8 mouse cellular contexts compared by ENCODE assay signal in genomic region chrX:41912061-41912401, GRCm38 (mm10). TPM values are rescaled to one million over a fixed set of nuclear protein-coding genes. Genes with fewer than 3 reads are reported as not detected.
DNase-seq lines count a peak whose midpoint lies in the region; ATAC-seq and TF ChIP-seq lines count a peak whose summit lies in the region.

No protein-coding gene starts in this region.

- H3K4me3 ChIP-seq in kidney, embryonic 14.5 days (ENCODE audit: low read length) = peak overlapping the region; percentile 66
- H3K4me3 ChIP-seq in bone marrow macrophage, adult 2 months (ENCODE audit: insufficient read depth, low read length) = peak overlapping the region; percentile 31
- peak overlapping the region; percentile 58 for H3K4me3 ChIP-seq in hindbrain, embryonic 11.5 days (ENCODE audit: low read depth, low read length)
- H3K4me3 ChIP-seq in midbrain, embryonic 11.5 days (ENCODE audit: low read depth, low read length) = peak overlapping the region; percentile 59

- H3K4me1 ChIP-seq in kidney, embryonic 14.5 days (ENCODE audit: control insufficient read depth, insufficient read depth, low read length) = no peaks in the 10 kb centered on the region
- no peaks in the 10 kb centered on the region for H3K4me1 ChIP-seq in bone marrow macrophage, adult 2 months (ENCODE audit: control insufficient read depth, insufficient read depth, low read length)
- no peaks in the 10 kb centered on the region for H3K4me1 ChIP-seq in hindbrain, embryonic 11.5 days (replicated peaks; ENCODE audit: control insufficient read depth, insufficient read depth, low read length)
- H3K4me1 ChIP-seq in midbrain, embryonic 11.5 days (ENCODE audit: control insufficient read depth, insufficient read depth, low read length) = no peaks in the 10 kb centered on the region; the same call in 1 of the 2 replicates

- ATAC-seq in kidney, embryonic 14.5 days (ENCODE audit: low FRiP score, low TSS enrichment) = no peak; the same call in 1 of the 2 replicates
- no peak for ATAC-seq in hindbrain, embryonic 11.5 days (ENCODE audit: low FRiP score)
- ATAC-seq in midbrain, embryonic 11.5 days (ENCODE audit: low FRiP score) = no peak

- no peaks in the 10 kb centered on the region for H3K9me3 ChIP-seq in kidney, embryonic 14.5 days (ENCODE audit: control insufficient read depth, low read length)
- H3K9me3 ChIP-seq in hindbrain, embryonic 11.5 days (ENCODE audit: control insufficient read depth, low read length) = no peaks in the 10 kb centered on the region
- H3K9me3 ChIP-seq in midbrain, embryonic 11.5 days (ENCODE audit: control insufficient read depth, low read length) = no peaks in the 10 kb centered on the region

- H3K4me2 ChIP-seq in kidney, embryonic 14.5 days (replicated peaks; ENCODE audit: low read depth, low read length) = peak overlapping the region; percentile 11; the same call in 1 of the 2 replicates
- H3K4me2 ChIP-seq in hindbrain, embryonic 11.5 days (replicated peaks; ENCODE audit: low read depth, low read length) = peak overlapping the region; percentile 19; the same call in 1 of the 2 replicates
- H3K4me2 ChIP-seq in midbrain, embryonic 11.5 days = peak overlapping the region; percentile 33; the same call in 1 of the 2 replicates

- H3K27ac ChIP-seq in kidney, embryonic 14.5 days (ENCODE audit: low read depth, low read length) = 0 out of 2 replicates have a peak overlapping the region, but pooled peaks have one; percentile 2
- H3K27ac ChIP-seq in bone marrow macrophage, adult 2 months (ENCODE audit: insufficient read depth, low read depth, low read length) = peak overlapping the region; percentile 83
- no peak overlapping the region for H3K27ac ChIP-seq in hindbrain, embryonic 11.5 days (ENCODE audit: low read depth, low read length)
- no peak overlapping the region for H3K27ac ChIP-seq in midbrain, embryonic 11.5 days (ENCODE audit: low read depth, low read length)

- H3K27me3 ChIP-seq in kidney, embryonic 14.5 days (ENCODE audit: control insufficient read depth, insufficient read depth, low read length) = no peaks in the 10 kb centered on the region
- no peaks in the 10 kb centered on the region for H3K27me3 ChIP-seq in hindbrain, embryonic 11.5 days (ENCODE audit: control insufficient read depth, insufficient read depth, low read length)
- H3K27me3 ChIP-seq in midbrain, embryonic 11.5 days (ENCODE audit: control insufficient read depth, insufficient read depth, low read length) = no peaks in the 10 kb centered on the region

- H3K9ac ChIP-seq in kidney, embryonic 14.5 days (ENCODE audit: low read depth, low read length) = no peak overlapping the region
- H3K9ac ChIP-seq in hindbrain, embryonic 11.5 days (ENCODE audit: low read depth, low read length) = no peak overlapping the region
- H3K9ac ChIP-seq in midbrain, embryonic 11.5 days (ENCODE audit: low read length) = no peak overlapping the region

- no peaks in the 10 kb centered on the region for H3K36me3 ChIP-seq in kidney, embryonic 14.5 days (ENCODE audit: control insufficient read depth, insufficient read depth, low read length)
- H3K36me3 ChIP-seq in hindbrain, embryonic 11.5 days (ENCODE audit: control insufficient read depth, insufficient read depth, low read length) = no peaks in the 10 kb centered on the region
- H3K36me3 ChIP-seq in midbrain, embryonic 11.5 days (ENCODE audit: control insufficient read depth, insufficient read depth, low read length) = no peaks in the 10 kb centered on the region

- DNase-seq in kidney, adult 18-20 months = no peak
- no peak for DNase-seq in hindbrain, embryonic 11.5 days (ENCODE audit: low spot score)
- DNase-seq in midbrain, embryonic 11.5 days (ENCODE audit: low spot score, missing footprints) = no peak
- no peak for DNase-seq in adrenal gland, adult 18-20 months (ENCODE audit: low spot score in 2 of 2)
- no peak for DNase-seq in retina, embryonic 14.5 days (ENCODE audit: low spot score)
- no peak for DNase-seq in ovary, adult 18-20 months (ENCODE audit: low spot score)

- TF ChIP-seq POLR2A in bone marrow macrophage, adult 2 months (IDR thresholded peaks at IDR 0.05; ENCODE audit: borderline replicate concordance, low read depth, low read length) = no peak

- 50% methylated on average over 10 of the region's 10 CpGs for WGBS in kidney, embryonic 14.5 days
- 48% methylated on average over 10 of the region's 10 CpGs for WGBS in hindbrain, embryonic 11.5 days
- WGBS in midbrain, embryonic 11.5 days = 49% methylated on average over 10 of the region's 10 CpGs

- no peak for TF ChIP-seq CTCF in bone marrow macrophage, adult 2 months (IDR thresholded peaks at IDR 0.05; ENCODE audit: low read depth, low read length)

RNA-seq across cellular contexts. Expression of gene Thoc2, which starts 8.4 kb away (rescaled TPM):
- polyA plus RNA-seq in kidney, embryonic 14.5 days (2014; fragmentation: Nextera tagmentation; extraction: Ambion mirVana) = 84.1 and 110 TPM in 2 replicates
- 74.5 and 78.4 TPM in 2 replicates for polyA plus RNA-seq in bone marrow macrophage, adult 2 months (2012; ENCODE audit: insufficient read depth, insufficient read length, missing spikeins)
- polyA plus RNA-seq in hindbrain, embryonic 11.5 days (2014; fragmentation: Nextera tagmentation; extraction: Ambion mirVana) = 104 and 145 TPM in 2 replicates
- polyA plus RNA-seq in midbrain, embryonic 11.5 days (2014; fragmentation: Nextera tagmentation; extraction: Ambion mirVana) = 106 and 121 TPM in 2 replicates
- 10 to 100 TPM; 58.5 to 60.4 TPM for total RNA-seq in adrenal gland, adult 18-20 months (2021)

Comparison
In these comparisons a context has a peak if more than half of its experiments do, and no peak if none do; other contexts are left out.
1. H3K27ac ChIP-seq: peak in kidney, embryonic 14.5 days (single experiment) and bone marrow macrophage, adult 2 months (single experiment); none in hindbrain, embryonic 11.5 days (single experiment) and midbrain, embryonic 11.5 days (single experiment).
2. Peak in every context shown above with its lines, with median percentiles within 50 percentile points of each other: H3K4me2 ChIP-seq and H3K4me3 ChIP-seq.